Mouse (Mus musculus): ENCODE measurements around the gene Fam196b. TPM values are rescaled to one million over a fixed set of nuclear protein-coding genes. Genes with fewer than 3 reads are reported as not detected.

The Fam196b gene
- polyA plus RNA-seq (2012) = not detected in 2 replicates

GRCm38 (mm10) chr11:34314534-34315379 is at the start of gene Fam196b:
Gene Fam196b (plus strand): TSS chr11:34314822.
- Histone ChIP-seq H3K9me3 (ENCODE audit: control insufficient read depth, low read length) (no peaks in the 10 kb centered on the region), H3K36me3 (ENCODE audit: control insufficient read depth) (no peaks in the 10 kb centered on the region), H3K4me1 (ENCODE audit: control insufficient read depth) (peaks cover 19% of the 10 kb centered on the region), H3K27me3 (ENCODE audit: control insufficient read depth) (no peaks in the 10 kb centered on the region), H3K4me3 (replicated peaks) (no peak within 1 kb of the TSS)
- TF ChIP-seq TAL1 (IDR thresholded peaks at IDR 0.05; ENCODE audit: low read length) = no peak
- TF ChIP-seq GATA1 (IDR thresholded peaks at IDR 0.05; ENCODE audit: low read length) = no peak

GRCm38 (mm10) chr11:34272016-34272415 is 42.6 kb upstream of the Fam196b start:
- H3K9me3 ChIP-seq (ENCODE audit: control insufficient read depth, low read length) = no peaks in the 10 kb centered on the region
- H3K4me3 ChIP-seq (replicated peaks) = no peak overlapping the region
- H3K27me3 ChIP-seq (ENCODE audit: control insufficient read depth) = no peaks in the 10 kb centered on the region
- TF ChIP-seq TAL1 (IDR thresholded peaks at IDR 0.05; ENCODE audit: low read length) = no peak
- H3K4me1 ChIP-seq (ENCODE audit: control insufficient read depth) = no peaks in the 10 kb centered on the region
- H3K36me3 ChIP-seq (ENCODE audit: control insufficient read depth) = no peaks in the 10 kb centered on the region

- Histone ChIP-seq H3K9me3 (ENCODE audit: control insufficient read depth, low read length) (no peaks in the 10 kb centered on the region), H3K4me1 (ENCODE audit: control insufficient read depth) (no peaks in the 10 kb centered on the region), H3K4me3 (replicated peaks) (no peak overlapping the region), H3K36me3 (ENCODE audit: control insufficient read depth) (no peaks in the 10 kb centered on the region), H3K27me3 (ENCODE audit: control insufficient read depth) (no peaks in the 10 kb centered on the region)
- no peak for TF ChIP-seq TAL1 (IDR thresholded peaks at IDR 0.05; ENCODE audit: low read length)
- no peak for TF ChIP-seq GATA1 (IDR thresholded peaks at IDR 0.05; ENCODE audit: low read length)
Measured at GRCm38 (mm10) chr11:34275941-34276340, 38.7 kb upstream of the Fam196b start.

- Histone ChIP-seq H3K4me3 (replicated peaks) (no peak overlapping the region), H3K27me3 (ENCODE audit: control insufficient read depth) (no peaks in the 10 kb centered on the region), H3K9me3 (ENCODE audit: control insufficient read depth, low read length) (no peaks in the 10 kb centered on the region), H3K4me1 (ENCODE audit: control insufficient read depth) (no peaks in the 10 kb centered on the region), H3K36me3 (ENCODE audit: control insufficient read depth) (no peaks in the 10 kb centered on the region)
- TF ChIP-seq TAL1 (IDR thresholded peaks at IDR 0.05; ENCODE audit: low read length) = no peak
- no peak for TF ChIP-seq GATA1 (IDR thresholded peaks at IDR 0.05; ENCODE audit: low read length)
Measured at GRCm38 (mm10) chr11:34276363-34277046, 38.1 kb upstream of the Fam196b start.

GRCm38 (mm10) chr11:34277047-34277445 is 37.6 kb upstream of the Fam196b start:
- Histone ChIP-seq H3K27me3 (ENCODE audit: control insufficient read depth) (no peaks in the 10 kb centered on the region), H3K4me3 (replicated peaks) (no peak overlapping the region), H3K4me1 (ENCODE audit: control insufficient read depth) (no peaks in the 10 kb centered on the region), H3K9me3 (ENCODE audit: control insufficient read depth, low read length) (no peaks in the 10 kb centered on the region), H3K36me3 (ENCODE audit: control insufficient read depth) (no peaks in the 10 kb centered on the region)
- no peak for TF ChIP-seq TAL1 (IDR thresholded peaks at IDR 0.05; ENCODE audit: low read length)

- Histone ChIP-seq H3K4me1 (ENCODE audit: control insufficient read depth) (no peaks in the 10 kb centered on the region), H3K27me3 (ENCODE audit: control insufficient read depth) (no peaks in the 10 kb centered on the region), H3K4me3 (replicated peaks) (no peak overlapping the region), H3K36me3 (ENCODE audit: control insufficient read depth) (no peaks in the 10 kb centered on the region), H3K9me3 (ENCODE audit: control insufficient read depth, low read length) (no peaks in the 10 kb centered on the region)
- TF ChIP-seq TAL1 (IDR thresholded peaks at IDR 0.05; ENCODE audit: low read length) (no peak), GATA1 (IDR thresholded peaks at IDR 0.05; ENCODE audit: low read length) (no peak)
Measured at GRCm38 (mm10) chr11:34284124-34284808, 30.4 kb upstream of the Fam196b start.

GRCm38 (mm10) chr11:34290265-34290664 is 24.4 kb upstream of the Fam196b start:
- H3K9me3 ChIP-seq (ENCODE audit: control insufficient read depth, low read length) = no peaks in the 10 kb centered on the region
- no peaks in the 10 kb centered on the region for H3K4me1 ChIP-seq (ENCODE audit: control insufficient read depth)
- H3K36me3 ChIP-seq (ENCODE audit: control insufficient read depth) = no peaks in the 10 kb centered on the region
- TF ChIP-seq TAL1 (IDR thresholded peaks at IDR 0.05; ENCODE audit: low read length) = no peak
- H3K4me3 ChIP-seq (replicated peaks) = no peak overlapping the region
- H3K27me3 ChIP-seq (ENCODE audit: control insufficient read depth) = no peaks in the 10 kb centered on the region

- no peak for TF ChIP-seq TAL1 (IDR thresholded peaks at IDR 0.05; ENCODE audit: low read length)
- no peak for TF ChIP-seq GATA1 (IDR thresholded peaks at IDR 0.05; ENCODE audit: low read length)
- Histone ChIP-seq H3K36me3 (ENCODE audit: control insufficient read depth) (no peaks in the 10 kb centered on the region), H3K4me1 (ENCODE audit: control insufficient read depth) (no peaks in the 10 kb centered on the region)
Measured at GRCm38 (mm10) chr11:34290708-34291107, 23.9 kb upstream of the Fam196b start.

GRCm38 (mm10) chr11:34291304-34291703 is 23.3 kb upstream of the Fam196b start:
- no peaks in the 10 kb centered on the region for H3K4me1 ChIP-seq (ENCODE audit: control insufficient read depth)
- no peaks in the 10 kb centered on the region for H3K27me3 ChIP-seq (ENCODE audit: control insufficient read depth)
- H3K4me3 ChIP-seq (replicated peaks) = no peak overlapping the region
- H3K9me3 ChIP-seq (ENCODE audit: control insufficient read depth, low read length) = no peaks in the 10 kb centered on the region
- no peaks in the 10 kb centered on the region for H3K36me3 ChIP-seq (ENCODE audit: control insufficient read depth)
- no peak for TF ChIP-seq GATA1 (IDR thresholded peaks at IDR 0.05; ENCODE audit: low read length)
- no peak for TF ChIP-seq TAL1 (IDR thresholded peaks at IDR 0.05; ENCODE audit: low read length)

More at GRCm38 (mm10) chr11:34290708-34291107, 23.9 kb upstream of the Fam196b start:
- H3K27me3 ChIP-seq (ENCODE audit: control insufficient read depth) = no peaks in the 10 kb centered on the region
- no peaks in the 10 kb centered on the region for H3K9me3 ChIP-seq (ENCODE audit: control insufficient read depth, low read length)
- H3K4me3 ChIP-seq (replicated peaks) = no peak overlapping the region
